Mouse (Mus musculus): ENCODE data around the gene Tsc2. TPM values are rescaled to one million over a fixed set of nuclear protein-coding genes. Genes with fewer than 3 reads are reported as not detected.
A peak's percentile ranks its signal among the peaks of the same experiment; 100 is the strongest.

Gene Tsc2
- polyA plus RNA-seq, 1 experiment from 2014 or later = 36.2 TPM

- DNase-seq (ENCODE audit: low spot score) (no peak), ATAC-seq (ENCODE audit: low FRiP score, low TSS enrichment) (no peak)
- peak overlapping the region; percentile 80 for H3K4me2 ChIP-seq (replicated peaks; ENCODE audit: low read depth)
- TF ChIP-seq CTCF (IDR thresholded peaks at IDR 0.05; ENCODE audit: low read depth) (no peak), EP300 (optimal IDR thresholded peaks at IDR 0.05) (no peak)
- no peaks in the 10 kb centered on the region for H3K4me1 ChIP-seq (replicated peaks; ENCODE audit: control insufficient read depth, insufficient read depth)
- peak overlapping the region; percentile 99 for H3K27ac ChIP-seq (replicated peaks)
- 53% methylated on average over 3 of the region's 3 CpGs for WGBS
- H3K9me3 ChIP-seq (ENCODE audit: control insufficient read depth, low read length) = no peaks in the 10 kb centered on the region
- no peaks in the 10 kb centered on the region for H3K27me3 ChIP-seq (ENCODE audit: control insufficient read depth, insufficient read depth, low read length)
- peak overlapping the region; percentile 93 for H3K9ac ChIP-seq (ENCODE audit: low read length)
- peak overlapping the region; percentile 94 for H3K4me3 ChIP-seq (ENCODE audit: low read depth, low read length)
- no peaks in the 10 kb centered on the region for H3K36me3 ChIP-seq (ENCODE audit: control insufficient read depth, insufficient read depth, low read length)
Measured at GRCm38 (mm10) chr17:24551050-24551444, 81.4 kb downstream of the Tsc2 start.

- H3K9me3 ChIP-seq (ENCODE audit: control insufficient read depth, low read length) = no peaks in the 10 kb centered on the region
- ATAC-seq (ENCODE audit: low FRiP score, low TSS enrichment) = peak; percentile 78
- no peaks in the 10 kb centered on the region for H3K36me3 ChIP-seq (ENCODE audit: control insufficient read depth, insufficient read depth, low read length)
- no peaks in the 10 kb centered on the region for H3K27me3 ChIP-seq (ENCODE audit: control insufficient read depth, insufficient read depth, low read length)
- no peak for TF ChIP-seq EP300 (optimal IDR thresholded peaks at IDR 0.05)
- peak; percentile 27; the same call in 1 of the 2 replicates for TF ChIP-seq CTCF (IDR thresholded peaks at IDR 0.05; ENCODE audit: low read depth)
- peak overlapping the region; percentile 93 for H3K9ac ChIP-seq (ENCODE audit: low read length)
- peak overlapping the region; percentile 94 for H3K4me3 ChIP-seq (ENCODE audit: low read depth, low read length)
- peak overlapping the region; percentile 80 for H3K4me2 ChIP-seq (replicated peaks; ENCODE audit: low read depth)
- peak overlapping the region; percentile 99 for H3K27ac ChIP-seq (replicated peaks)
- no peaks in the 10 kb centered on the region for H3K4me1 ChIP-seq (replicated peaks; ENCODE audit: control insufficient read depth, insufficient read depth)
- peak; percentile 83 for DNase-seq (ENCODE audit: low spot score)
- WGBS = under 1% methylated on average over 44 of the region's 44 CpGs
Measured at GRCm38 (mm10) chr17:24550416-24551049, 81.9 kb downstream of the Tsc2 start.

GRCm38 (mm10) chr17:24549618-24550415, 82.6 kb downstream of the Tsc2 start, which contains the start of gene Pkd1:
Gene Pkd1 (plus strand): TSS chr17:24549834.
- H3K27me3 ChIP-seq (ENCODE audit: control insufficient read depth, insufficient read depth, low read length) = no peaks in the 10 kb centered on the region
- H3K4me3 ChIP-seq (ENCODE audit: low read depth, low read length) = peak within 1 kb of the TSS; percentile 94
- peak; percentile 96 for ATAC-seq (ENCODE audit: low FRiP score, low TSS enrichment)
- under 1% methylated on average over 56 of the region's 72 CpGs for WGBS
- TF ChIP-seq CTCF (IDR thresholded peaks at IDR 0.05; ENCODE audit: low read depth) (no peak), EP300 (optimal IDR thresholded peaks at IDR 0.05) (no peak)
- H3K9ac ChIP-seq (ENCODE audit: low read length) = peak within 1 kb of the TSS; percentile 93
- H3K4me2 ChIP-seq (replicated peaks; ENCODE audit: low read depth) = peak within 1 kb of the TSS; percentile 80
- no peaks in the 10 kb centered on the region for H3K9me3 ChIP-seq (ENCODE audit: control insufficient read depth, low read length)
- no peaks in the 10 kb centered on the region for H3K36me3 ChIP-seq (ENCODE audit: control insufficient read depth, insufficient read depth, low read length)
- peak within 1 kb of the TSS; percentile 99 for H3K27ac ChIP-seq (replicated peaks)
- no peaks in the 10 kb centered on the region for H3K4me1 ChIP-seq (replicated peaks; ENCODE audit: control insufficient read depth, insufficient read depth)
- peak; percentile 100 for DNase-seq (ENCODE audit: low spot score)

- H3K4me2 ChIP-seq (replicated peaks; ENCODE audit: low read depth) = peak overlapping the region; percentile 80
- no peaks in the 10 kb centered on the region for H3K27me3 ChIP-seq (ENCODE audit: control insufficient read depth, insufficient read depth, low read length)
- ATAC-seq (ENCODE audit: low FRiP score, low TSS enrichment) = peak; percentile 38
- TF ChIP-seq EP300 (optimal IDR thresholded peaks at IDR 0.05) (no peak), CTCF (IDR thresholded peaks at IDR 0.05; ENCODE audit: low read depth) (no peak)
- peak overlapping the region; percentile 52 for H3K9ac ChIP-seq (ENCODE audit: low read length)
- H3K36me3 ChIP-seq (ENCODE audit: control insufficient read depth, insufficient read depth, low read length) = no peaks in the 10 kb centered on the region
- peak; percentile 86 for DNase-seq (ENCODE audit: low spot score)
- WGBS = 2% methylated on average over 23 of the region's 23 CpGs
- H3K27ac ChIP-seq (replicated peaks) = peak overlapping the region; percentile 83
- no peaks in the 10 kb centered on the region for H3K9me3 ChIP-seq (ENCODE audit: control insufficient read depth, low read length)
- H3K4me1 ChIP-seq (replicated peaks; ENCODE audit: control insufficient read depth, insufficient read depth) = no peaks in the 10 kb centered on the region
- H3K4me3 ChIP-seq (ENCODE audit: low read depth, low read length) = peak overlapping the region; percentile 94
Measured at GRCm38 (mm10) chr17:24548921-24549617, 83.4 kb downstream of the Tsc2 start.

GRCm38 (mm10) chr17:24548435-24548834, 84.0 kb downstream of the Tsc2 start:
- no peaks in the 10 kb centered on the region for H3K27me3 ChIP-seq (ENCODE audit: control insufficient read depth, insufficient read depth, low read length)
- H3K4me3 ChIP-seq (ENCODE audit: low read depth, low read length) = peak overlapping the region; percentile 94
- H3K36me3 ChIP-seq (ENCODE audit: control insufficient read depth, insufficient read depth, low read length) = no peaks in the 10 kb centered on the region
- TF ChIP-seq CTCF (IDR thresholded peaks at IDR 0.05; ENCODE audit: low read depth) (no peak), EP300 (optimal IDR thresholded peaks at IDR 0.05) (no peak)
- ATAC-seq (ENCODE audit: low FRiP score, low TSS enrichment) (no peak), DNase-seq (ENCODE audit: low spot score) (no peak)
- H3K9me3 ChIP-seq (ENCODE audit: control insufficient read depth, low read length) = no peaks in the 10 kb centered on the region
- peak overlapping the region; percentile 52; the same call in 1 of the 2 replicates for H3K9ac ChIP-seq (ENCODE audit: low read length)
- WGBS = 21% methylated on average over 9 of the region's 9 CpGs
- H3K4me1 ChIP-seq (replicated peaks; ENCODE audit: control insufficient read depth, insufficient read depth) = no peaks in the 10 kb centered on the region
- H3K27ac ChIP-seq (replicated peaks) = peak overlapping the region; percentile 83
- H3K4me2 ChIP-seq (replicated peaks; ENCODE audit: low read depth) = peak overlapping the region; percentile 80
